In the genomic region with DNA sequence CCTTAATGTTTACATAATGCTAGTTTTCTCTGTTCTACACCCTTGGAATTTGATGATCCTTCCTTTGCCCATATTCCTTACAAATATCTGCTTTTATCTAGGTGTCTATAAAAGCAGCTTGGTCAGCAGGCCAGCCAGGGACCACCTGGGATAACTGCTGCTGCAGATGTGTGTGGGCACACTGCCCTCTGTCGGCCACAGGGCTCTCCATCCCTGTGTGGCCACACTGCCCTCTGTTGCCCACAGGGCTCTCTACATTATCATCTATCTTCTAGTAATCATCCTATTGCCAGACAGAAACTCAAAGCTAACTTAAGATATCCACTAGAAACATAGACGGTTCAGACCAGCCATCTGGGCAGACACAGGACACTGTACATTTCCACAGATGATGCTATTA, we compare ENCODE assay signal across 8 mouse cellular contexts. TPM values are rescaled to one million over a fixed set of nuclear protein-coding genes. Genes with fewer than 3 reads are reported as not detected.
A peak's percentile ranks its signal among the peaks of the same experiment; 100 is the strongest.
DNase-seq lines count a peak whose midpoint lies in the region; ATAC-seq lines count a peak whose summit lies in the region.

No protein-coding gene starts in this region.

- WGBS in heart, embryonic 11.5 days (ENCODE audit: insufficient replicate concordance) = 14% methylated on average over 2 of the region's 2 CpGs
- 18% methylated on average over 2 of the region's 2 CpGs for WGBS in liver, embryonic 13.5 days (ENCODE audit: insufficient replicate concordance)

- H3K4me3 ChIP-seq in heart, embryonic 11.5 days (ENCODE audit: low read depth, low read length) = no peak overlapping the region
- no peak overlapping the region for H3K4me3 ChIP-seq in liver, embryonic 13.5 days (replicated peaks)

- H3K9ac ChIP-seq in heart, embryonic 11.5 days (ENCODE audit: low read depth, low read length) = no peak overlapping the region
- H3K9ac ChIP-seq in liver, embryonic 13.5 days = no peak overlapping the region

- intact Hi-C loops in heart, postnatal 10 days (cut with DNase I) = loop anchor here (1.0 kb wide), 1 partner anchor 335 kb away; no protein-coding TSS in a partner anchor

- peaks cover 5% of the 10 kb centered on the region; the same call in 1 of the 2 replicates for H3K4me1 ChIP-seq in heart, embryonic 11.5 days (ENCODE audit: control insufficient read depth, insufficient read depth, low read length)
- H3K4me1 ChIP-seq in liver, embryonic 13.5 days (replicated peaks) = peaks cover 7% of the 10 kb centered on the region; the same call in 1 of the 2 replicates

- H3K27me3 ChIP-seq in heart, embryonic 11.5 days (ENCODE audit: control insufficient read depth, insufficient read depth, low read length) = no peaks in the 10 kb centered on the region
- no peaks in the 10 kb centered on the region for H3K27me3 ChIP-seq in liver, embryonic 13.5 days

- no peaks in the 10 kb centered on the region for H3K9me3 ChIP-seq in heart, embryonic 11.5 days (replicated peaks; ENCODE audit: control insufficient read depth, low read length)
- no peaks in the 10 kb centered on the region for H3K9me3 ChIP-seq in liver, embryonic 13.5 days (replicated peaks)

- peaks cover 24% of the 10 kb centered on the region for H3K36me3 ChIP-seq in heart, embryonic 11.5 days (ENCODE audit: control insufficient read depth, insufficient read depth, low read length)
- H3K36me3 ChIP-seq in liver, embryonic 13.5 days = peaks cover 59% of the 10 kb centered on the region

- DNase-seq in heart, postnatal 10 days = peak; percentile 36 to 47
- DNase-seq in 416B (ENCODE audit: low read depth) (peak; percentile 42), R1 (ENCODE audit: low read depth, low spot score) (peak; percentile 46)
- DNase-seq in embryo, embryonic 9.5 days (ENCODE audit: extremely low spot score) = peak; percentile 47
- DNase-seq in liver, embryonic 13.5 days = no peak
- DNase-seq in testis, postnatal 10 days (ENCODE audit: low spot score) = peak; percentile 60
- no peak for DNase-seq in frontal cortex, postnatal 14 days (ENCODE audit: low spot score in 2 of 2)

- ATAC-seq in heart, embryonic 11.5 days (replicated peaks; ENCODE audit: insufficient number of reproducible peaks, low FRiP score, low TSS enrichment) = no peak
- peak; percentile 25; the same call in 1 of the 2 replicates for ATAC-seq in liver, embryonic 13.5 days (ENCODE audit: low read depth)

- no peak overlapping the region for H3K27ac ChIP-seq in heart, embryonic 11.5 days (ENCODE audit: low read depth, low read length)
- H3K27ac ChIP-seq in liver, embryonic 13.5 days = no peak overlapping the region

- H3K4me2 ChIP-seq in heart, embryonic 11.5 days = no peak overlapping the region
- H3K4me2 ChIP-seq in liver, embryonic 13.5 days = no peak overlapping the region

RNA-seq across cellular contexts. Expression of a gene that starts 12.4 kb away (rescaled TPM):
- total RNA-seq in heart, postnatal 10 days (2021) = 10 to 100 TPM; 58.0 to 59.9 TPM
- polyA plus RNA-seq in heart, embryonic 11.5 days (2014; fragmentation: Nextera tagmentation; extraction: Ambion mirVana) = 60.3 and 75.6 TPM in 2 replicates
- polyA plus RNA-seq in liver, embryonic 13.5 days (2015; fragmentation: Nextera tagmentation; extraction: Ambion mirVana) = 29.6 and 35.0 TPM in 2 replicates

RNA-seq across cellular contexts. Expression of a gene that starts 39.8 kb away (rescaled TPM):
- 1 to 10 TPM; 5.4 to 7.6 TPM for total RNA-seq in heart, postnatal 10 days (2021)
- 6.6 and 7.7 TPM in 2 replicates for polyA plus RNA-seq in heart, embryonic 11.5 days (2014; fragmentation: Nextera tagmentation; extraction: Ambion mirVana)
- 0.97 and 1.6 TPM in 2 replicates for polyA plus RNA-seq in liver, embryonic 13.5 days (2015; fragmentation: Nextera tagmentation; extraction: Ambion mirVana)

RNA-seq across cellular contexts. Expression of a gene that starts 59.0 kb away (rescaled TPM):
- total RNA-seq in heart, postnatal 10 days (2021) = under 1 TPM in 1 of 2 experiments, not detected in 1; 0.24 TPM
- not detected in 2 replicates for polyA plus RNA-seq in heart, embryonic 11.5 days (2014; fragmentation: Nextera tagmentation; extraction: Ambion mirVana)
- polyA plus RNA-seq in liver, embryonic 13.5 days (2015; fragmentation: Nextera tagmentation; extraction: Ambion mirVana) = 0.21 TPM in 1 of 2 replicates, not detected in the other

Comparison
In these comparisons a context has a peak if more than half of its experiments do, and no peak if none do; other contexts are left out.
1. DNase-seq: peak in heart, postnatal 10 days (2 of 2), 416B (single experiment), R1 (single experiment), embryo, embryonic 9.5 days (single experiment) and testis, postnatal 10 days (single experiment); none in liver, embryonic 13.5 days (single experiment) and frontal cortex, postnatal 14 days (0 of 2).